Mouse (Mus musculus) urinary bladder, postnatal 25 days (tissue): ENCODE measurements around the gene Gls.
A peak's percentile ranks its signal among the peaks of the same experiment; 100 is the strongest.

Source experiments
- DNase-seq: peaks from one replicate; pipeline ENCODE4 v3.0.0; 2022; ENCODE audit warnings: low spot score

Gene Gls

DNA sequence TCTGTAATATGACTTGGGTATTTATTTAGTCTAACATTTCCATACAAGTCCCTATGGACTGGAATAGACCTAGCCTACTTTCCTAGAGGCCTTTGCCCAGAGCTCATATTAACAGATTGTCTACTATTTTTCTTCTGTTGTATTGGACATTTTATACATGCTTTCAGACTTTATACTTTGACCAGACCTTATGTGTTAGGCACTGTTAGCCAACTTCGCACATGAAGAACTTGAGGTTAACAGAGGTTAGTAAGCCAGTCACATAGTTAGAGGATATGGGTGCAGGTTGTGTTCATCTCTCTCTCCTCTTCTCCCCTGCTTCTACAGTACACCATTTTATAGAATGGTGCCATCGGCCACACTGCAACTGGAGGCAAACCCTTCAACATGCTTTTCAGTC, 75.0 kb downstream of the Gls start:
- DNase-seq: no peak

DNA sequence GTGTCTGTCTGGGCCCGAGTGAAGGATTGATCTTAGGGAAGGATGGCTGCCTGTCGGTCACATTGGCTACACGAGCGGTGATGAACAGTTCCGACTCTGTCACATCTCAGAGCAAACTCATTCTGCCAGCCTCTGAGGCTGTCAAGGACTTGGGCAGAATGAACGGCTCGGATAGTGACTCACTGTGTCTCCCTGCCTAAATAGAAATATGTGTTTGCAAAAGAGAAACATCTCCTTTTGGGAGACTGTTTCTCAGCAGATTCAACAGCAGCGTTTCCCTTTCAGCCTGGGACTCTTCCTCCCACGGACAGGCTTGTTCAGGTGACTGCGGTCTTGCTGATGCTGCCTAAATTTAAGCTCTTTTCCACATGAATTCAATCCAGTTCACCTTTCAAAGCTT, 76.7 kb downstream of the Gls start:
- no peak for DNase-seq

DNA sequence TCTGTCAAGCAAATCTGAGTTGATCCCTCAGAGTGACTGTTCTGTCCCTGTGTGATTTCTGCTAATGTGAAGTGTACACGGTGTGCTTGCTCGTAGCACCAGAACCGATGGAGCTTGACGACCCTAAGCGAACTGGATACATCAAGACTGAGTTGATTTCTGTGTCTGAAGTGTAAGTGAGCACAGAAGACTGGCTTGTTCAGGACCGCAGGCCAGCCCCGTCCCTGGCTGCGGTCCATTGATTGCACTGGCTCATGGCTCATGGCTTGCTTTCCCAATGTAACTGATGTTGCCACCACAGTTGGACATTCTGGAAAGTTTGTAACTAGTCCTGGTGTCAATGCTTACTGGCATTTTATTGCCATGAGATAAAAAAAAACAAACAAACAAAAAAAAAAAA, 78.1 kb downstream of the Gls start:
- no peak for DNase-seq

DNA sequence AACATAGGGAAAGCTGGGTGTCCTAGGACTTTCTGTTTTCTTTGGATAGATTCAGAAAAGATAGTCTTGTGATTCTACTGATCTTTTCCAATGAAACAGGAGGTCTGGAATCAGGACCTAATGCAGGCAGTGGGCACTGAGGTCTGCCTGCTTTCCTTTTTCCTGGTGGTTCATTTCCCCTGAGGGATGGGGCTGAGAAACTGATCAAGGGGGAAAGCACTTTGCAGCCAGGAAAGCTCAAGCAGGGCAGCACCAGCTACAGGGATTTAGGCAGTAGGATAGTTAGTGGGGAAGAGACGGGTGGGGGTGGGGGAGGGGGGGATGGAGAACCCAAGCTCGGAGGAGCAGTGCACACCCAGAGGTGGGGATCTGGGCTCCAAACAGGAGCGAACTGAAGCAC, 80.1 kb downstream of the Gls start:
- no peak for DNase-seq

DNA sequence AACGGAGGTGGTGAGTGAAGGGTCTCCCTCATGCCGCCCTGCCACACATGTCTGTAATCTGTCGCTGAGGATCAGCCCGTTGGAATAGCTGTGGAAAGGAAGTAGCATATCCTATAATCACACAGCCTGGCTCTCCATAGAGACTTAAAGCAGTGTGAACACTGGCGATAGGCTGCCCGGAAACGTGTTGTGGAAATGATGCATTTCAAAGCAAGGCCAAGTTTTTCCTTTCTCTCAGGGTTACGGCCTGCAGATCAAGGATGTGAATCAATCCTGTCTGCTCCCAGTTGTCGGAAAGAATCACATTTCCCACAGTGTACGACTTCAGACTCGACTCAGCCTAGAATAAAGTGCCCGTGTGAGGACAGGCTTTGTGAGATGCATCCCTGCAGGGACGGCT, 80.7 kb downstream of the Gls start:
- DNase-seq: no peak

DNA sequence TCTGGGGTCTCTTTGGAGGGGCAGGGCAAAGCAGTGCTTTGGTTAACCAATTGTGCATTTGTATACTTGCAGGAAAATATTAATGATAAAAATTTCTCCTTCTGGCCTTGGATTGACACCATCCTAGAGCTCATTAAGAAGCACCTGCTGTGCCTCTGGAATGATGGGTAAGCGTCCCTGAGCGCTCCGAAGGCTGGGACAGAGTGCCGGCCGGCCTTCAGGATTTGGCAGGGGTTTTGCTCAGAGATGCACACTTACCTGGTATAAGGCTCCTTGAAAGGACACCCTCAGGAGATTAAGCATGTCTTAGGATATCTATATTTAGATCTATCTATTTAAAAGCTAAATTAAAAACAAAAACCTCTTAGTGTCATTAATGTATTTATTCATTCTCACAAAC, 81.9 kb downstream of the Gls start:
- no peak for DNase-seq

DNA sequence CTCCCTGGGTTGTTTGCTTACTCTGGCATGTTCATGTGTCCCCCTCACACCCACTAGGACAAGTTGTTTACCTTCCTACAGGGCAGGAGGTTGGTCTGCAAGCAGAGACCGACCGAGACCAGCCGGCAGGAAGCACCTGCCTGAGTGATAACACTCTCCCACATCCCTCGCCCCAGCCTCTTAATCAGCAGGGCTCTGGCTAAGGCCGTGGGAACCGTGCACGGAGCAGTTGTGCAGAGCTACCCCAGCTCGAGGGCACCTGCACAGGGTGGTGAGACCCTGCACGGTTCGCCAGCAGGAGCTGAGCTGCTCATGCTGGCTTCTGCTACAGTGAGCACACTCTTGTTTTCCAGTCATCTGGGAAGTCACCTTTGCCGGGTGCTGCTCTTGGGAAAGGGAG, 82.4 kb downstream of the Gls start:
- DNase-seq: no peak

DNA sequence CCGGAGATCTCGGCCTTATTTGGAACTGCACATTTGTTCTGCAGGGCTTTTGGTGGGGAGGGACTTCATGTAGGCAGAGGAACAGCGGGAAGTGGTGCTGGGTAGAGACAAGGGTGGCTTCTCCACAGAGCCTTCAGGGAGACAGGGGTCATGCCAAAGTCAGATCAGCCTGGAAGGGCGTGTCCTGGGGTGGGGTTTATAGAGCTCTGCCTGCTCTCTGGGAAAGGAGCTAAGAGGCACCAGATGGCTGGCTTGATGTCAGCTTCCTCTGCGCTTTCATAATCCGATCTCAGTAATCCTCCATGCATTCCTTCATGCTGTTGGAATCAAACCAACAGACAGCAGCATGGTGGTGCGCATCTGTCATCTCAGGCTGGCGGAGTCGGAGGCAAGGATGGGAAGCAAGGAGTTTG, 83.1 kb downstream of the Gls start:
- DNase-seq: no peak

DNA sequence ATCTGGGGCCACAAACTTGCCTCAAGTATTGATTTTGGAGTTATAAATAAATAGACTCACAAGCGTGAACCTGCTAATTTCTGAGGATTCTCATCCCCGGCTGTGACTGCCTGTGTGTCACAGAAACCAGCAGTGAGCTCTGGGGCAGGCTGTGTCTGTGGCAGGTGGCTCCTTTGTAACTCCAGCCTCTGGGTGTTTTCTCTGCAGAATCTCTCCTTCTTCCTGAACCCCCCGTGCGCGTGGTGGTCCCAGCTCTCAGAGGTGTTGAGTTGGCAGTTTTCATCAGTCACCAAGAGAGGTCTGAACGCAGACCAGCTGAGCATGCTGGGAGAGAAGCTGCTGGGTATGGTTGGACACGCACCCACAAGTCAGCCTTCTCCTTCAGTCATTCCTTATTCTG, 84.3 kb downstream of the Gls start:
- DNase-seq: no peak

DNA sequence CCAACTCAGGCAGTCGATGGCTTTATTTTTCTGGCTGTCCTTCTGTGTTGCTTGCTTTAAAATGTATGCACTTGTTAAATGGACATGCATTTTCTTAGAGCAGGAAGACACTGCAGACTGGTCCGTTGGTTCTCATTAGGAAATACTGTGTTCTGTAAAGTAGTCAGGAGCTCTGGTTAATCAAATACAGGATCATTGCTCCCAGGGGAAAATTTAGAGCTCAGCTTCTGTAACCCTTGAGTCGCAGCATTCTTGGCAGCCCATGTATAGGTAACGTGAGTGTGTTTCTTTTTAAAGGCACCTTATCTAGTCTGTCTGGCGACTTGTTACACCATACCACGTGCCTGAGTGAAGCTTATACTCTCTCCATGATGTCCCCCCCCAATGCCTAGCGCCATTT, 84.9 kb downstream of the Gls start:
- DNase-seq: no peak

DNA sequence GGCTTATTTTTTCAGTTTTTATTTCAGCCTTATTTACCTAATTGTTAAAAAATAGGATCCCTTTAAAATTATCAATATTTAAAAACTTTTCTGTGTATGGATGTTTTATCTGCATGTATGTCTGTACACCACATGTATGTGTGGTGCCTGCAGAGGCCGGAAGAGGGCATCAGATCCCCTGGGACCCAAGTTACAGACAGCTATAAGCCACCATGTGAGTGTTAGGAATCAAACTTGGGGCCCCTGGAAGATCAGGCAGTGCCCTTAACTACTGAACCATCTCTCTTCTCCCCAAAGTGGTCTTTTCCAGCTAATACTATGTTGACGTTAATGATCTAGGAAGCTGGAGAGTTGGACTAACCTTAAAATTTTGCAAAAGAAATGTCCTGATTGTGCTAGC, 85.6 kb downstream of the Gls start:
- no peak for DNase-seq

DNA sequence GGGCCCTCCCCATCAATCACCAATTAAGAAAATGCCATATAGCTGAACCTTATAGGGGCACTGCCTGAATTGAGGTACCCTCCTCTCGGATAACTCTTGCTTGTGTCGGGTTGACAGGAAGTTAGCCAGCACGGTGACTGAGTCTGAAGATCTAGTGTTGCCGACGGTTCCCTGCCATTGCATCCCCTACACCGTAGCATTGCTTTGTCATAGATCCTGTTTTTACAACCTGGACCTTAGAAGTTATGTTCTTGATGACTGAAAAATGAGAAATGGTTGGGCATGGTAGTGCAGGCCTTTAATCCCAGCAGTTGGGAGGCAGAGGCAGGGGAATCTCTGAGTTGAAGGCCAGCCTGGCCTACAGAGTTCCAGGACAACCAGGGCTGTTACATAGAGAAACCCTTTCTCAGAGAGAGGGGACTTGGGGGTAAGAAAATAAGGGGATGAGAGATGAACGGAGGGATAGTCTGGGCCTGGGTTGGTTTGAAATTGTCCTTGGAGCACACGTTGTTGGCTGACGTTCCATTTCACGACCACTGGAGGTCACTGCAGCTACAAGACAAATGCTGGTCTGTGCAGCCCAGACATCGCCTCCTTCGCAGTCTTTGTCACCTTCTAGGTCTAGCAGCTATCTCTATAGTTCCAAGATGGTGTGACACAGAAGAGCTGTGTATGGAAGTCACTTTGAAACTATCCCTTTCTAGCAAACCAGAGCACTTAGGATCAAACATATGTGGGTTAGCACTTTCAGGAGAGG, 86.6 kb downstream of the Gls start:
- DNase-seq: peak; percentile 43

DNA sequence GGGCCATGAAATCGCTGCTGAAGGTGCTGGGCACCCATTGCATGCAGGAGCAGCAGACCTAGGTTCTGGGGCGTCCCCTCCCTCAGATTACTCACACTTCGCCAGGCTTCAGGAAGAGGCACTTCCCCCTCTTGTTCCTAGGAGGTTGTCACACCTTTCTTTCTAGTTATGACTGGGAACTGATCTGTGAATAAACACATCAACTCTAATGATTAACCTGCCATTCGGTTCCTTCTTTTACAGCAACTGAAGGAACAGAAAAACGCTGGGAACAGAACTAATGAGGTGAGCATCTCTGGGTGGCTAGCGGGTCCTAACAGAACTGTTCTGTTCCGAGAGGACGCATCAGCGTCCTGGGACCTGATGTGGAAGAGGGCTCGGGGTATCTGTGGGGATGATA, 88.1 kb downstream of the Gls start:
- no peak for DNase-seq

DNA sequence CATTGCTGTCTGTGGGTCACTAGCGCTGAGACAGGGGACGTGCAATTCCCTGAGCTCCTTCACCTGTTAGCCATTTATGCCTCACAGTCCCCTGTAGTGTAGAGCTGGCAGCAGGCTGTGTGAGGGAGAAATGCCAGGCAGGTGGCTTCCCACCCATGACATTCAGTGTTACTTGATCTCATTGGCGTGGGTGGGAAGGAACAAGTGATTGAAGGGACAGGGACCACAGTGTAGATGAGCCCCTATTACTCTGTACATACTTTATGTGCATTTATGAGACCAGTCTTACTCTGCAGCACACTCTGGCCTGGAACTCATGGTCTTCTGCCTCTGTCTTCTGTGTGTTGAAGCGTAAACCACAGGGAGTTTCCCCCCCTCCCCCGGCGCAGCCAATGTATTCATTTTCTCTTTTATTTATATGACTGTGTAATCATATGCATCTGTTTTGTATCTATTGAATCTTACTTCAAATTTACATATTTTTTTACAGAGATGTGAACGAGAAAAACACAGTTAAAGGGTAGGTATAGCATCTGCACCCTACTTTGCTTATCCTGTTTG, 89.4 kb downstream of the Gls start:
- DNase-seq: no peak

DNA sequence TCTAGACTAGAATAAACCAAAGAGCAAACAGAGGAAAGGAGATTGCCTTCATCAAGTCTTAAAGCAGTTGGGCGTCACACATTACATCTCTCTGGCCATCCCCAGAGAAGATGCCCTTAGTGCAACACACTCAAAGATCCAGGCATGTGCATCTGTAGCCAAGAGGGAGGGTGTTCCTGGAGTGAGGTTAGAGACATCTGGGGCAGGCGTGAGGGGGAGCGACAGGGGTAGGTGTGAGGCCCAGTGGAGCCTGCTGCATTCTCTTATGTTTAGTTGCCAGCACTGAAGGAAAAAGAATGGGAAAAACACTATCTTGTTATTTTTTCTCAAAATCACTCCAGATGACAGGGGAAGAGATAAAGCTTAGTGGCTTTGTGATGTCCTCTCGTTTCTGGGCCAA, 89.8 kb downstream of the Gls start:
- no peak for DNase-seq

DNA sequence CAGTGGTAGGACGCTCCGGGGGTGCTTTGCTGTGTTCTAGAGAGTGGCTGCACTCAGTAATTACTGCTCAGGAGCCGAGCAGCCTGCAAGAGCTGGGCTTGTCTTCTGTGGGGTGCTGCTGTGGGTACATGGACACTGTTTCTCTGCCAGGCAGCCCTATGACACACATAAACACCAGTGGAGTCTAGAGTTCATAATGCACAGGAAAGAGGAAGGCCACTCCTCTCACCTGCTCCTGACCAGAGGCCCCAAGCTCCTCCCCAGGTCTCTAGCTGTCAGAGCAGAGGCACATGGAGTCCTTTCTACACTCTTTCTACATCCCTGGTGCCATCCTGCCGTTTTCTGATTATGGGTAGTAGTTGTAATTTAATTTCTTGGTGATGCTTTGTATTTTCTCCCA, 90.9 kb downstream of the Gls start:
- no peak for DNase-seq

DNA sequence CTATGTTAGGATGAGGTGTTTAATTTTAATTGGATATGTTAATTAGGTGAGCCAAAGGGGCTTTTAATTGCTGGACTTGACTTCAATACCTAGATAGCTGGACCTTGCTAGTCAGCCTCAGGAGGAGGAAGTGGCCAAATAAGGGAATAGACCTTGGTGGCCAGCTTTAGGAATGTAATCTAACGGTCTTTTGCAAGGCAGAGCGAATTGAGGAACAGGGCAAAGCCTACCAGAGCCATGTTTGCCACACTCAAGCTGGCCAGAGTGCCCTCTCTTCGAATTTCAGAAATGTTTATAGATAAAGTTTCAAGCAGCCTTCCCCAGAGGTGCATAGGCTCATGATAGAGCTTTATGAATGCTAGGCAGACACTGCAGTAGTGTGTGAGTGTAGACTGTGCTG, 91.5 kb downstream of the Gls start:
- DNase-seq: no peak

DNA sequence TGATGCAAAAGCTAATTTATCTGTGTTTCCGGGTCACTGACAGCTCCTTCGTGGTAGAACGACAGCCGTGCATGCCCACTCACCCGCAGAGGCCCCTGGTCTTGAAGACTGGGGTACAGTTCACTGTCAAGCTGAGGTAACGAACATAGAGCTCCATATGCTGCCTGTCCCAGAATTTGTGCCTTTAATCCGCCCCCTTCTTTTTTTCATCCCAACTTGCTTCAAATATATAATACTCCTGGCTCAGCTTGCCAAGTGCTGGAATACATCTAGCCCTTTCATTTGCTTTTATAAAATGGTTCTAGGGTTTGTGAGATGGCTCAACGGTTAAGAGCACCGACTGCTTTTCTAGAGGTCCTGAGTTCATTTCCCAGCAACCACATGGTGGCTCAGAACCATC, 92.5 kb downstream of the Gls start:
- no peak for DNase-seq

DNA sequence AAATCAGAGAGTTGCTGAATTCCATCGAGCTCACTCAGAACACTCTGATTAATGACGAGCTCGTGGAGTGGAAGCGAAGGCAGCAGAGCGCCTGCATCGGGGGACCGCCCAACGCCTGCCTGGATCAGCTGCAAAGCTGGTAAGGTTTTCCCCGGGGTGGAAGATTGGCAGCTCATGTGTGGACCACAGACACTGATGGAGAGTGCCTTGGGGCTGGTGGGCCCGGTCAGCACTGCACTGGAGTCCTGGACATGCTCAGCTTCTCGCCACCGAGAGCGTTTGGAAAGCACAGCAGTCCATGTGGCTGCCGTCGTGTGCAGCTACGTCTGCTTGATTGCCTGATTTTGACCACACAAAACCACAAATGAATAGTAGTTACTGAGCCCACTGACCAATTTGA, 95.7 kb downstream of the Gls start:
- no peak for DNase-seq

DNA sequence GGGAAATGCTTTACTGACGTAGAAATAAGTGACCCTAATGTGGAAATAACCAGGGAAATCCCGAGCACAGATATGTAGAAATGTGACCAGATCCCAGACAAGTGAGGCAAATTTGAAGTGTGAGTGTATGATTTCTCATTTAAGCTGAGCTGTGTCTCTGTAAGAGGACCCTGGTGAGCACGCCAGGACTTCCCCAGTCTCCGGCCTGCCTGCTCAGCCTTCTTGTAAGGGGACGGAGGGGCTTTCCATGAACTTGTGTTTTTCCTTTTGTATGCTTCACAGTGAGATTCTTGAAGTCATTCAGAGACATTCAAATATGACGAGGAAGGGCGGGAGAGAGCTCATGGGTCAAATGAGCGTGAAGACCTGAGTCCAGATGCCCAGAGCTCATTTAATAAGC, 99.8 kb downstream of the Gls start:
- no peak for DNase-seq

DNA sequence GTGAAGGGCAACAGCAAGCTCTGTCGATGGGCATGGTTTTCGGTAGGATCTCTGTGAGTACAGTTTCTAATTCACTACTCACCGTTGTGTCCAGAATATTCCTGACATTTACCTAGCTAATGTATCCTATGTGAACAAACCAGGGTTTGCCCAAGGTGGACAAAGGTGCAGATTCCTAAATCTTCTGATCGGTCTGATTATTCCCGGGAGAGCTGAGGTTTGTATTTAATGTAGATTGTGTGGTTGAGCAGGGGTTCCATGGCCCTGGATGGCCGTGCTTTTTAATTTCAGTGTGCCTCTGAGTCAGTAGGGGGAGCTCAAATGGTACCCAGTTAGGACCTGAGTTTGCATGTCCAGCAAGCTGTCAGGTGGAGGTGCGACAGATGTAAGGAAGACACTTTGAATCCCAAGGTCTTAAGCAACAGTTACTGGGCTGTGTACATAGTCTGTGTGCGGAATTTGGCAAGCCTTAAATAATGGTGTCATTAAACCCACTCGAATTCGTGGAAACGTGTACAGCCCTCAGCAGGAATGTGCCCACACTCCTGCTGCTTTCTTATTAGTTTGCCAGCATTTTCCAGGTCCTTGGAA, 101.2 kb downstream of the Gls start:
- no peak for DNase-seq

DNA sequence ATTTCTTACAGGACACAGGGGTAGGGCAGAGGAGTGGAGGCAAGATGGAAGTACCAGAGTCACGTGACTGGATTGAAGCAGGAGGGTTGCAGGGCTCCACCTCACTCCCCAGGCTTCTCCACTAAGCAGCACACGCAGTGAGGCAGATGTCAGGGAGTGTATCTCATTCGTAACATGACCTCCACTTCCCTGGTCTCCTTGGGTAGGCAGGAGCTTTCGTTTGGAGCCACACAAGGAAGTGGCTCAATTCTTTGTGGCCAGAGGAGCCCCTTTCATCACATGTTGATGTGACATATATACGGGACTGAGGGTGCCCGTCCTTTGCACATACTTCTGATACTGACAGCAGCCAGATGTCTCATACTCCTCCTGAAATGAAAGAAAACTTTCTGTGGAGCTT, 103.2 kb downstream of the Gls start:
- no peak for DNase-seq

DNA sequence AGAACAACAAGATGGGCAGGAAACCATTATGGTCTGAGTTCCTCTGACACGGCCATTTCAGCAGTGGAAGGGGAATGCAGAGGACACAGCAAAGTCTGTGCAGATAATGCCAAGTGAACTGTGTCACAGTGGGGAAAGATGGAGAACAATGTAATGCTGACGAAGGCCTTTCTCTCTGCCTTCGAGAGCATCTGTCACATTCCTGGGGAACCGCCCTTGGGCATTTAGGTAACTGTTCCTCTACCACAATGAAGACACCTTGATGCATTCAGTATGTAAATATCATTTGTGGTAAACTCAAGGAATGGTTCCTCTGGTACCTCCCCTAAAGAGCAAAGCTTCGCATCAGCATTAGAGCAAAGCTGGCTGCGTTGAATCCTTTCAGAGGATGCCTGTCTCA, 105.7 kb downstream of the Gls start:
- no peak for DNase-seq

DNA sequence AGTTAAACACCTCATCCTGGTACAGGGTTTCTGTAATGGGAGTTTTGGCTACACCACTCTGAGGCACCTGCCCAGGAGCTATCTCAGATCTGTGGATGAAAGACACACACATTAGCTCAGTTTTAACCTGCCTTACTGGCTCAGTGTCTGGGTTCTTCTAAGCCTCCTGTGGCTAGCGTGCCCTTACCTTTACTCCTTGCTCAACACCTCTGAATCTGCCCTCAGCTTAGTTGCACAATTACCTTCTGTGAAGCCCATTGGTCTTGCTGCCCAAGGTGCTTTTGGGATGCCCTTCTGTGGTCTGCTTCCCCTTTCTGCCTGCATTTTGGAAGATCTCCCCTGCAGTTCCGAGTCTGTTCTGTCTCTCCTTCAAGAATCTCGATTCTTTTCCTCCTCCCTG, 108.2 kb downstream of the Gls start:
- no peak for DNase-seq
